Mouse (Mus musculus): ENCODE measurements around the gene Zmat5. TPM values are rescaled to one million over a fixed set of nuclear protein-coding genes. Genes with fewer than 3 reads are reported as not detected.

The Zmat5 gene
- polyA plus RNA-seq (2012; rRNA removed): 32.7 and 38.8 TPM in 2 replicates

- DNase-seq (ENCODE audit: low read depth): peak; percentile 92
Measured at GRCm38 (mm10) chr11:4704072-4704964, at the start of gene Zmat5, which contains the start of gene Uqcr10. Gene Zmat5 (plus strand): TSS chr11:4704678. Gene Uqcr10 (minus strand): TSS chr11:4704342.

GRCm38 (mm10) chr11:4659818-4660217 is 44.7 kb upstream of the Zmat5 start:
- no peak for DNase-seq (ENCODE audit: low read depth)

GRCm38 (mm10) chr11:4660309-4661025 is 44.0 kb upstream of the Zmat5 start:
- DNase-seq (ENCODE audit: low read depth): no peak

GRCm38 (mm10) chr11:4661324-4661723 is 43.2 kb upstream of the Zmat5 start:
- DNase-seq (ENCODE audit: low read depth): no peak

- no peak for DNase-seq (ENCODE audit: low read depth)
Measured at GRCm38 (mm10) chr11:4661871-4662495, 42.5 kb upstream of the Zmat5 start.

GRCm38 (mm10) chr11:4662496-4662878 is 42.0 kb upstream of the Zmat5 start:
- no peak for DNase-seq (ENCODE audit: low read depth)

GRCm38 (mm10) chr11:4671736-4672135 is 32.7 kb upstream of the Zmat5 start:
- no peak for DNase-seq (ENCODE audit: low read depth)

GRCm38 (mm10) chr11:4674593-4674992 is 29.9 kb upstream of the Zmat5 start:
- no peak for DNase-seq (ENCODE audit: low read depth)

GRCm38 (mm10) chr11:4675126-4675562 is 29.3 kb upstream of the Zmat5 start:
- DNase-seq (ENCODE audit: low read depth): no peak

- no peak for DNase-seq (ENCODE audit: low read depth)
Measured at GRCm38 (mm10) chr11:4675693-4676092, 28.8 kb upstream of the Zmat5 start.

- DNase-seq (ENCODE audit: low read depth): peak; percentile 62
Measured at GRCm38 (mm10) chr11:4677250-4677872, 27.1 kb upstream of the Zmat5 start.

- no peak for DNase-seq (ENCODE audit: low read depth)
Measured at GRCm38 (mm10) chr11:4678700-4679440, 25.6 kb upstream of the Zmat5 start.

GRCm38 (mm10) chr11:4679441-4679832 is 25.0 kb upstream of the Zmat5 start:
- DNase-seq (ENCODE audit: low read depth): no peak

GRCm38 (mm10) chr11:4680126-4680525 is 24.4 kb upstream of the Zmat5 start:
- DNase-seq (ENCODE audit: low read depth): no peak

- no peak for DNase-seq (ENCODE audit: low read depth)
Measured at GRCm38 (mm10) chr11:4683516-4683915, 21.0 kb upstream of the Zmat5 start.

GRCm38 (mm10) chr11:4684186-4684585 is 20.3 kb upstream of the Zmat5 start:
- no peak for DNase-seq (ENCODE audit: low read depth)

- DNase-seq (ENCODE audit: low read depth): no peak
Measured at GRCm38 (mm10) chr11:4685071-4685470, 19.4 kb upstream of the Zmat5 start.

- DNase-seq (ENCODE audit: low read depth): no peak
Measured at GRCm38 (mm10) chr11:4685510-4685909, 19.0 kb upstream of the Zmat5 start.

GRCm38 (mm10) chr11:4687027-4687426 is 17.5 kb upstream of the Zmat5 start:
- DNase-seq (ENCODE audit: low read depth): no peak

GRCm38 (mm10) chr11:4687874-4688273 is 16.6 kb upstream of the Zmat5 start:
- no peak for DNase-seq (ENCODE audit: low read depth)

Data from gonadal fat pad, adult 2 months (tissue).